Mouse (Mus musculus) liver, adult (tissue): ENCODE measurements around the gene Gpr176.

Experiments used
- GATA4 ChIP-seq: IDR thresholded peaks from 2 replicates; pipeline ENCODE4 v1.6.1; 2014; ENCODE audit warnings: mild to moderate bottlenecking, low read length; ENCODE audit not compliant: insufficient replicate concordance

Gpr176 gene

GRCm38 (mm10) chr2:118297966-118298365, 75.3 kb downstream of the Gpr176 start:
- no peak for TF ChIP-seq GATA4

GRCm38 (mm10) chr2:118295505-118295904, 77.7 kb downstream of the Gpr176 start:
- no peak for TF ChIP-seq GATA4

GRCm38 (mm10) chr2:118293583-118293982, 79.6 kb downstream of the Gpr176 start:
- no peak for TF ChIP-seq GATA4

- no peak for TF ChIP-seq GATA4
Measured at GRCm38 (mm10) chr2:118288326-118289065, 84.7 kb downstream of the Gpr176 start.

GRCm38 (mm10) chr2:118287678-118288077, 85.5 kb downstream of the Gpr176 start:
- no peak for TF ChIP-seq GATA4

GRCm38 (mm10) chr2:118282467-118282866, 90.8 kb downstream of the Gpr176 start:
- no peak for TF ChIP-seq GATA4

- no peak for TF ChIP-seq GATA4
Measured at GRCm38 (mm10) chr2:118278249-118278648, 95.0 kb downstream of the Gpr176 start.

GRCm38 (mm10) chr2:118271606-118272005, 101.6 kb downstream of the Gpr176 start:
- TF ChIP-seq GATA4 = no peak

GRCm38 (mm10) chr2:118270213-118270612, 103.0 kb downstream of the Gpr176 start:
- no peak for TF ChIP-seq GATA4

- no peak for TF ChIP-seq GATA4
Measured at GRCm38 (mm10) chr2:118263914-118264201, 109.4 kb downstream of the Gpr176 start.

- TF ChIP-seq GATA4 = no peak
Measured at GRCm38 (mm10) chr2:118263151-118263913, 109.9 kb downstream of the Gpr176 start.

GRCm38 (mm10) chr2:118262673-118263072, 110.5 kb downstream of the Gpr176 start:
- TF ChIP-seq GATA4 = no peak

- no peak for TF ChIP-seq GATA4
Measured at GRCm38 (mm10) chr2:118259746-118260145, 113.5 kb downstream of the Gpr176 start.

GRCm38 (mm10) chr2:118257094-118257493, 116.1 kb downstream of the Gpr176 start:
- no peak for TF ChIP-seq GATA4

- TF ChIP-seq GATA4 = no peak
Measured at GRCm38 (mm10) chr2:118256621-118257053, 116.6 kb downstream of the Gpr176 start, which contains the start of gene Fsip1. TSS of gene Fsip1 (minus strand) at chr2:118256966.

- TF ChIP-seq GATA4 = no peak
Measured at GRCm38 (mm10) chr2:118254516-118254915, 118.7 kb downstream of the Gpr176 start.
